Mouse (Mus musculus) limb, embryonic 11.5 days (tissue): ENCODE measurements around the gene Bmp2. TPM values are rescaled to one million over a fixed set of nuclear protein-coding genes. Genes with fewer than 3 reads are reported as not detected.

Experiments used
- ATAC-seq: fragments of 200-750 bp; cut with Nextera tagmentation; 2 replicates; pipeline ENCODE4 v1.8.0; 2017; ENCODE audit warnings: low read depth; ENCODE audit not compliant: insufficient number of reproducible peaks, low FRiP score, low TSS enrichment
- DNase-seq: peaks from one replicate; pipeline ENCODE4 v3.0.0-alpha.2; 2015; ENCODE audit warnings: low spot score
- H3K27ac ChIP-seq: fragments of 300-500 bp; sonication (generic); replicated peaks from 2 replicates; pipeline ENCODE4 v1.5.1; 2014; ENCODE audit warnings: low read depth, mild to moderate bottlenecking, low read length
- H3K27me3 ChIP-seq: fragments of 300-500 bp; sonication (generic); 2 replicates; pipeline ENCODE4 v1.6.1; 2014; ENCODE audit warnings: mild to moderate bottlenecking, low read length, mixed read lengths; ENCODE audit not compliant: control insufficient read depth, insufficient read depth
- H3K36me3 ChIP-seq: fragments of 300-500 bp; sonication (generic); 2 replicates; pipeline ENCODE4 v1.6.1; 2014; ENCODE audit warnings: mild to moderate bottlenecking, low read length, moderate library complexity, mixed read lengths; ENCODE audit not compliant: control insufficient read depth, insufficient read depth
- H3K4me1 ChIP-seq: fragments of 300-500 bp; sonication (generic); 2 replicates; pipeline ENCODE4 v1.6.1; 2014; ENCODE audit warnings: low read length, mixed read lengths; ENCODE audit not compliant: control insufficient read depth, insufficient read depth
- H3K4me2 ChIP-seq: fragments of 300-500 bp; sonication (generic); 2 replicates; pipeline ENCODE4 v1.6.1; 2014; ENCODE audit warnings: low read depth, mild to moderate bottlenecking, moderate library complexity; ENCODE audit not compliant: severe bottlenecking
- H3K4me3 ChIP-seq: fragments of 300-500 bp; sonication (generic); 2 replicates; pipeline ENCODE4 v1.5.1; 2014; ENCODE audit warnings: low read depth, low read length
- H3K9ac ChIP-seq: fragments of 300-500 bp; sonication (generic); 2 replicates; pipeline ENCODE4 v1.6.1; 2014; ENCODE audit warnings: mild to moderate bottlenecking, low read length
- H3K9me3 ChIP-seq: fragments of 300-500 bp; sonication (generic); 2 replicates; pipeline ENCODE4 v1.6.1; 2016; ENCODE audit warnings: low read length; ENCODE audit not compliant: control insufficient read depth
- WGBS: fragments of 180-500 bp; shearing (Covaris S2); extraction: QIAGEN DNeasy Blood & Tissue Kit; methylation state at CpG from one replicate; pipeline ENCODE4 v1.1.7; 2014; 5-methylcytosine and 5-hydroxymethylcytosine counted together
- polyA plus RNA-seq: library from polyadenylated mRNA; unstranded; fragments of >200 nt; fragmentation: Nextera tagmentation; extraction: Ambion mirVana; gene quantifications from 2 replicates; pipeline ENCODE4 v1.2.1, GENCODE M21; 2014

The Bmp2 gene
- polyA plus RNA-seq, 1 experiment from 2014 or later: 12.8 TPM

GRCm38 (mm10) chr2:133552842-133553465 lies 995 bp downstream of the Bmp2 start:
- peak overlapping the region; percentile 92 for H3K4me2 ChIP-seq
- no peaks in the 10 kb centered on the region for H3K36me3 ChIP-seq
- 0 out of 2 replicates have a peak, but pooled peaks have one; percentile 10 for ATAC-seq
- H3K27me3 ChIP-seq: peaks cover 19% of the 10 kb centered on the region; the same call in 1 of the 2 replicates
- no peak overlapping the region for H3K27ac ChIP-seq
- peak overlapping the region; percentile 69 for H3K4me3 ChIP-seq
- WGBS: under 1% methylated on average over 35 of the region's 48 CpGs
- H3K4me1 ChIP-seq: peaks cover 4% of the 10 kb centered on the region; the same call in 1 of the 2 replicates
- H3K9ac ChIP-seq: peak overlapping the region; percentile 74
- no peaks in the 10 kb centered on the region for H3K9me3 ChIP-seq
- peak; percentile 60 for DNase-seq

DNA sequence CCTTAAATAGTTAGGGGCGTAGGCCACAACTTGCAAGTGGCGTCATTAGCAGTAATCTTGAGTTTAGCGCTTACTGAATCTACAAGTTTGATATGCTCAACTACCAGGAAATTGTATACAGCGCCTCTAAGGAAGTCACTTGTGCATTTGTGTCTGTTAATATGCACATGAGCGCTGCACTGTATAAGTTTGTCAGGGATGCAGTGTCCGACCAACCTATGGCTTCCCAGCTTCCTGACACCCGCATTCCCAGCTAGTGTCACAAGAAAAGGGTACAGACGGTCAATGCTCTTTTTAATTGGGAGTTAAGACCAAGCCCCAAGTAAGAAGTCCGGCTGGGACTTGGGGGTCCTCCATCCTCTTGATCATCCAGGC lies 1.9 kb downstream of the Bmp2 start:
- no peak overlapping the region for H3K27ac ChIP-seq
- H3K36me3 ChIP-seq: no peaks in the 10 kb centered on the region
- peak overlapping the region; percentile 69 for H3K4me3 ChIP-seq
- peak overlapping the region; percentile 92 for H3K4me2 ChIP-seq
- DNase-seq (no peak), ATAC-seq (no peak)
- no peaks in the 10 kb centered on the region for H3K9me3 ChIP-seq
- H3K9ac ChIP-seq: peak overlapping the region; percentile 72
- H3K4me1 ChIP-seq: peaks cover 4% of the 10 kb centered on the region; the same call in 1 of the 2 replicates
- H3K27me3 ChIP-seq: peaks cover 19% of the 10 kb centered on the region; the same call in 1 of the 2 replicates
- 29% methylated on average over 9 of the region's 9 CpGs for WGBS

DNA sequence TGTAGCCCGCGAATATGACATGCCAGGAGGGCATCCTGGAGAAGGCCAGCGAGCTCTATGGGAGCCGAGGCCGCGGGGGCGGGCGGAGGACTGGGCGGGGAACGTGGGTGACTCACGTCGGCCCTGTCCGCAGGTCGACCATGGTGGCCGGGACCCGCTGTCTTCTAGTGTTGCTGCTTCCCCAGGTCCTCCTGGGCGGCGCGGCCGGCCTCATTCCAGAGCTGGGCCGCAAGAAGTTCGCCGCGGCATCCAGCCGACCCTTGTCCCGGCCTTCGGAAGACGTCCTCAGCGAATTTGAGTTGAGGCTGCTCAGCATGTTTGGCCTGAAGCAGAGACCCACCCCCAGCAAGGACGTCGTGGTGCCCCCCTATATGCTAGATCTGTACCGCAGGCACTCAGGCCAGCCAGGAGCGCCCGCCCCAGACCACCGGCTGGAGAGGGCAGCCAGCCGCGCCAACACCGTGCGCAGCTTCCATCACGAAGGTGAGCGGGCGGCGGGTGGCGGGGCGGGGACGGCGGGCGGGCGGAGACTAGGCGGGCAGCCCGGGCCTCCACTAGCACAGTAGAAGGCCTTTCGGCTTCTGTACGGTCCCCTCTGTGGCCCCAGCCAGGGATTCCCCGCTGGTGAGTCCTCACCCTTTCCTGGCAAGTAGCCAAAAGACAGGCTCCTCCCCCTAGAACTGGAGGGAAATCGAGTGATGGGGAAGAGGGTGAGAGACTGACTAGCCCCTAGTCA lies 2.5 kb downstream of the Bmp2 start:
- ATAC-seq (peak; percentile 48; the same call in 1 of the 2 replicates), DNase-seq (peak; percentile 70)

DNA sequence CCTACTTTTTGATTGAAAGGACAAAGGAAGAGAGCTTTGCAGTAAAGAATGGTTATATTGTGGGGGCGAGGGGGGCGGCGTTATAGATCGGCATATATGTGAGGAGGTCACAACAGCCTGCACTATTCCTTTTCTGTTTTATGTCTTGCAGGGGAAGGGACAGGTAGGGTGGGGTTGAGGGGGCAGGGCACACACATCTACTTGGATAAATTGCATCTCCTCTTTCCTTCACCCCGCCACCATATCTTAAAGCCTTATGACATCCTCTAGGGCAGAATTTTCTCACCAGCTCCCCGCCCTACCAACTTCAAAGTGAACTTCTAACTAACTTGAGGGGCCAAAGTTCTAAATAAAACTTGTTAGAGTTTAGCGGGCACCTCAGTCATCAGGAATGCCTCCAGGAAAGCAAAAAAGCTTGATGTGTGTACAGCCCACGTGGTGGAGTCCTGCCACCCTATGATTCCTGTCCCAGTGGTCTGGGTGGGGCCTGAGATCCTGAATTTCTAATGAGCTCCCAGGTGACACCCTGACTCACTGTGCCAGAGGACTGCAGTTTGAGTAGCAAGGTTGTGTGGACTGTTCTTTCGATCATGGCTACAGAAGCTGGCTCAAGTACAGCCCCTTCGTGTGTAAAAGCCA lies 12.4 kb downstream of the Bmp2 start:
- H3K36me3 ChIP-seq: no peaks in the 10 kb centered on the region
- no peak overlapping the region for H3K4me2 ChIP-seq
- H3K9ac ChIP-seq: no peak overlapping the region
- H3K4me1 ChIP-seq: peaks cover 2% of the 10 kb centered on the region; the same call in 1 of the 2 replicates
- no peak for ATAC-seq
- H3K4me3 ChIP-seq: no peak overlapping the region
- 72% methylated on average over 10 of the region's 10 CpGs for WGBS
- no peaks in the 10 kb centered on the region for H3K27me3 ChIP-seq
- DNase-seq: no peak
- no peak overlapping the region for H3K27ac ChIP-seq
- no peaks in the 10 kb centered on the region for H3K9me3 ChIP-seq

More for the DNA sequence above, 2.5 kb downstream of the Bmp2 start:
- Histone ChIP-seq H3K36me3 (no peaks in the 10 kb centered on the region), H3K4me1 (peaks cover 4% of the 10 kb centered on the region; the same call in 1 of the 2 replicates), H3K4me3 (peak overlapping the region; percentile 69), H3K9ac (peak overlapping the region; percentile 72), H3K9me3 (no peaks in the 10 kb centered on the region), H3K4me2 (peak overlapping the region; percentile 92), H3K27ac (no peak overlapping the region), H3K27me3 (peaks cover 19% of the 10 kb centered on the region; the same call in 1 of the 2 replicates)
- WGBS: 1% methylated on average over 51 of the region's 55 CpGs

DNA sequence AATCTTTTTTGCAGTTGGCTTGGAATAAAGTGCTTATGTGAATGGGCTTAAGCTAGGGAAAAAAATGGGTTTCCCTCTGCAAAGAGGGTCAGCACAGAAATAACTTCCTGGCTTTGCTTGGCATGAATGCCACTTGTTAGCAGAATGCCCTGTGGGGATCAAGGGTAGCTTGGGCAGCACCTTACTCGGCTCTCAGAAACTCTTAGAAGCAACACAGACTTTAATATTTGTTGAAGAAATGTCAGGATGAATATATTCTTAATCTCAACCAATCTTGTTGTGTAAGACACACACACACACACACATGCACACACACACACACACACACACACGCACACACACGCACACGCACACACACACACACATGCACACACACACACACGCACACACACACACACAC lies 13.5 kb downstream of the Bmp2 start:
- ATAC-seq: no peak
- Histone ChIP-seq H3K9ac (no peak overlapping the region), H3K27ac (peak overlapping the region; percentile 82), H3K9me3 (no peaks in the 10 kb centered on the region), H3K4me3 (no peak overlapping the region), H3K4me1 (peaks cover 2% of the 10 kb centered on the region; the same call in 1 of the 2 replicates), H3K36me3 (no peaks in the 10 kb centered on the region), H3K27me3 (no peaks in the 10 kb centered on the region), H3K4me2 (no peak overlapping the region)
- WGBS: 85% methylated on average over 5 of the region's 5 CpGs
- DNase-seq: no peak

GRCm38 (mm10) chr2:133565995-133566710 lies 14.2 kb downstream of the Bmp2 start:
- Histone ChIP-seq H3K4me1 (peaks cover 2% of the 10 kb centered on the region; the same call in 1 of the 2 replicates), H3K4me2 (no peak overlapping the region), H3K27me3 (no peaks in the 10 kb centered on the region), H3K27ac (peak overlapping the region; percentile 82), H3K9ac (no peak overlapping the region), H3K9me3 (no peaks in the 10 kb centered on the region), H3K4me3 (no peak overlapping the region), H3K36me3 (no peaks in the 10 kb centered on the region)
- WGBS: 17% methylated on average over 14 of the region's 14 CpGs
- DNase-seq (peak; percentile 62), ATAC-seq (peak; percentile 58; the same call in 1 of the 2 replicates)

- H3K4me1 ChIP-seq: no peaks in the 10 kb centered on the region
Measured at GRCm38 (mm10) chr2:133591562-133592255, 39.8 kb downstream of the Bmp2 start.

More at GRCm38 (mm10) chr2:133591562-133592255, 39.8 kb downstream of the Bmp2 start:
- H3K4me3 ChIP-seq: no peak overlapping the region
- H3K9ac ChIP-seq: no peak overlapping the region
- no peaks in the 10 kb centered on the region for H3K9me3 ChIP-seq
- DNase-seq (no peak), ATAC-seq (no peak)
- no peak overlapping the region for H3K4me2 ChIP-seq
- H3K27me3 ChIP-seq: no peaks in the 10 kb centered on the region
- 73% methylated on average over 12 of the region's 12 CpGs for WGBS
- no peak overlapping the region for H3K27ac ChIP-seq
- H3K36me3 ChIP-seq: no peaks in the 10 kb centered on the region
